Mouse (Mus musculus): ENCODE data around the gene Mylk. TPM values are rescaled to one million over a fixed set of nuclear protein-coding genes. Genes with fewer than 3 reads are reported as not detected.
A peak's percentile ranks its signal among the peaks of the same experiment; 100 is the strongest.

Mylk gene
- polyA plus RNA-seq, 1 experiment = 284 TPM

DNA sequence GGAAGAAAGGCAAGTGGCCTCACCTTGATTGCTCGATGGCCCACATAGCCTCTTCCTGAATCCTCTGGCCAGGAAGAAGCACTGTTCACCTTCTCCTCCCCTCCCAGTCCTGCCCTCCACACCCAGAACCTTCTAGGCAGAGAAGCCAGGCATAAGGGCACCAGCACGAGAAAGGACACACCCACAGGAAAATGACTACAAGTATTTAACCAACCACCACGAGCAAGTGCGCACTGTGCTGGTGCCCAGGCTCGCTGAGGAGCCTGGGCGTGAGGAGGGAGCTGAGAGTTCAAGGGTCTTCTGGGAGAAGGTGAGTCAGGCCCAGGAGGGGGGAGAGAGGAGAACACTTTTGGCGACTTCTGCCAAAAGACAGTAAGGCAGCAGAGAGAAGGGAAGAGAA, 185.1 kb downstream of the Mylk start:
- Histone ChIP-seq H3K36me3 (ENCODE audit: control insufficient read depth, insufficient read depth, low read length) (0 out of 2 replicates have a peak, but pooled peaks cover 2% of the 10 kb centered on the region), H3K27ac (ENCODE audit: insufficient read depth, low read depth, low read length) (peak overlapping the region; percentile 96), H3K27me3 (ENCODE audit: control insufficient read depth, insufficient read depth, low read length) (no peaks in the 10 kb centered on the region), H3K4me3 (ENCODE audit: low read depth, low read length) (peak overlapping the region; percentile 68), H3K4me1 (ENCODE audit: control insufficient read depth, insufficient read depth, insufficient read length, low read length) (peaks cover 57% of the 10 kb centered on the region)
- 12% methylated on average over 7 of the region's 7 CpGs for WGBS
- TF ChIP-seq POLR2A (IDR thresholded peaks at IDR 0.05; ENCODE audit: low read depth, low read length) (peak; percentile 94), CTCF (IDR thresholded peaks at IDR 0.05; ENCODE audit: extremely low read depth, insufficient read length, insufficient replicate concordance, low read depth, low read length) (no peak)

DNA sequence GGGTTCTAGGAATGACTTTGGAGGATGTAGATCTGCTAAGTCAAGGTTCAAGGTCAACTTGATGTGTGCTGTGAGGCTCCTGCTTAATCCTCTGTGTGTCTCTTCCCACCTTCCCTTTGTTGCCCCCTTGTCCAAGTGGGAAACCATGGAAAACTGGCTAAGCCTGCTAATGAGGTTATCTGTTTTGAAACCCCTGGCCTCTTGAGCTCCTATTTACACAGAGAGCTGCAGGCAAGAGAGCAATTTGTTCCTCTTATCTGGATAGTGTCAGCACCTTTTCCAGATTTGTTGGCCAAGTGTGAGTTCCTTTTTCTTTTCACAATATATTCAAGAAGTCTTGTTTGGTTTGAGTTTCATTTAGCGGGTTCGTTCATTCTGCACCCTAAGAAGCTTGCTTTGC, 186.3 kb downstream of the Mylk start:
- H3K36me3 ChIP-seq (ENCODE audit: control insufficient read depth, insufficient read depth, low read length) = 0 out of 2 replicates have a peak, but pooled peaks cover 4% of the 10 kb centered on the region
- no peaks in the 10 kb centered on the region for H3K27me3 ChIP-seq (ENCODE audit: control insufficient read depth, insufficient read depth, low read length)
- no peak for TF ChIP-seq CTCF (IDR thresholded peaks at IDR 0.05; ENCODE audit: extremely low read depth, insufficient read length, insufficient replicate concordance, low read depth, low read length)
- no peak for TF ChIP-seq POLR2A (IDR thresholded peaks at IDR 0.05; ENCODE audit: low read depth, low read length)
- H3K27ac ChIP-seq (ENCODE audit: insufficient read depth, low read depth, low read length) = peak overlapping the region; percentile 96
- H3K4me3 ChIP-seq (ENCODE audit: low read depth, low read length) = peak overlapping the region; percentile 68; the same call in 1 of the 2 replicates
- 53% methylated on average over 2 of the region's 2 CpGs for WGBS
- H3K4me1 ChIP-seq (ENCODE audit: control insufficient read depth, insufficient read depth, insufficient read length, low read length) = peaks cover 54% of the 10 kb centered on the region

DNA sequence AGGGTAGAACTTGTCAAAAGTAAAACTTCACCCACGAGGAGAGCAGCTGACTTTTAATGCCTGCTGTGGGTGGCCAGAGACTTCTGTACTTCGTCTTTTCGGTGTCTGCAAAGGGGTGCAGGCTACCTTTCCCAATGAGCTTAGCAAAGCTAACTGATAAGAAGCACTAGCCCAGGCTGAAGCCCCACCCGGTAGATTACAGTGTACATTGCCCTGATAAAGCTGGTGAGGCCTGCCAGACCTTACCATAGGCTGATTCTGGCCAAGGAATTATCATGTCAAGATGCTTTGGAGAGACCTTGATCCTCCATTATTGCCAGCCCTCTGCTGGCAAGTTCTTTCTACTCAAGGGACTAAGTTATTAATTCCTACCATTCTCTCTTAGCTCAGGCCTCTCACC, 188.2 kb downstream of the Mylk start:
- Histone ChIP-seq H3K4me3 (ENCODE audit: low read depth, low read length) (peak overlapping the region; percentile 1; the same call in 1 of the 2 replicates), H3K4me1 (ENCODE audit: control insufficient read depth, insufficient read depth, insufficient read length, low read length) (peaks cover 58% of the 10 kb centered on the region), H3K27me3 (ENCODE audit: control insufficient read depth, insufficient read depth, low read length) (no peaks in the 10 kb centered on the region), H3K27ac (ENCODE audit: insufficient read depth, low read depth, low read length) (peak overlapping the region; percentile 98), H3K36me3 (ENCODE audit: control insufficient read depth, insufficient read depth, low read length) (0 out of 2 replicates have a peak, but pooled peaks cover 4% of the 10 kb centered on the region)
- WGBS = 21% methylated on average over 4 of the region's 4 CpGs
- no peak for TF ChIP-seq CTCF (IDR thresholded peaks at IDR 0.05; ENCODE audit: extremely low read depth, insufficient read length, insufficient replicate concordance, low read depth, low read length)
- peak; percentile 25; the same call in 1 of the 2 replicates for TF ChIP-seq POLR2A (IDR thresholded peaks at IDR 0.05; ENCODE audit: low read depth, low read length)

- H3K4me3 ChIP-seq (ENCODE audit: low read depth, low read length) = peak overlapping the region; percentile 21; the same call in 1 of the 2 replicates
- H3K36me3 ChIP-seq (ENCODE audit: control insufficient read depth, insufficient read depth, low read length) = peaks cover 14% of the 10 kb centered on the region
- peak overlapping the region; percentile 98 for H3K27ac ChIP-seq (ENCODE audit: insufficient read depth, low read depth, low read length)
- peaks cover 60% of the 10 kb centered on the region for H3K4me1 ChIP-seq (ENCODE audit: control insufficient read depth, insufficient read depth, insufficient read length, low read length)
- no peaks in the 10 kb centered on the region for H3K27me3 ChIP-seq (ENCODE audit: control insufficient read depth, insufficient read depth, low read length)
- 58% methylated on average over 6 of the region's 6 CpGs for WGBS
- TF ChIP-seq POLR2A (IDR thresholded peaks at IDR 0.05; ENCODE audit: low read depth, low read length) = no peak
- no peak for TF ChIP-seq CTCF (IDR thresholded peaks at IDR 0.05; ENCODE audit: extremely low read depth, insufficient read length, insufficient replicate concordance, low read depth, low read length)
Measured at GRCm38 (mm10) chr16:34934486-34934885, 189.5 kb downstream of the Mylk start.

- peaks cover 23% of the 10 kb centered on the region for H3K36me3 ChIP-seq (ENCODE audit: control insufficient read depth, insufficient read depth, low read length)
- H3K4me3 ChIP-seq (ENCODE audit: low read depth, low read length) = peak overlapping the region; percentile 20
- TF ChIP-seq CTCF (IDR thresholded peaks at IDR 0.05; ENCODE audit: extremely low read depth, insufficient read length, insufficient replicate concordance, low read depth, low read length) (no peak), POLR2A (IDR thresholded peaks at IDR 0.05; ENCODE audit: low read depth, low read length) (no peak)
- peaks cover 67% of the 10 kb centered on the region for H3K4me1 ChIP-seq (ENCODE audit: control insufficient read depth, insufficient read depth, insufficient read length, low read length)
- WGBS = 44% methylated on average over 9 of the region's 9 CpGs
- H3K27me3 ChIP-seq (ENCODE audit: control insufficient read depth, insufficient read depth, low read length) = no peaks in the 10 kb centered on the region
- peak overlapping the region; percentile 98 for H3K27ac ChIP-seq (ENCODE audit: insufficient read depth, low read depth, low read length)
Measured at GRCm38 (mm10) chr16:34935514-34936338, 190.7 kb downstream of the Mylk start.

DNA sequence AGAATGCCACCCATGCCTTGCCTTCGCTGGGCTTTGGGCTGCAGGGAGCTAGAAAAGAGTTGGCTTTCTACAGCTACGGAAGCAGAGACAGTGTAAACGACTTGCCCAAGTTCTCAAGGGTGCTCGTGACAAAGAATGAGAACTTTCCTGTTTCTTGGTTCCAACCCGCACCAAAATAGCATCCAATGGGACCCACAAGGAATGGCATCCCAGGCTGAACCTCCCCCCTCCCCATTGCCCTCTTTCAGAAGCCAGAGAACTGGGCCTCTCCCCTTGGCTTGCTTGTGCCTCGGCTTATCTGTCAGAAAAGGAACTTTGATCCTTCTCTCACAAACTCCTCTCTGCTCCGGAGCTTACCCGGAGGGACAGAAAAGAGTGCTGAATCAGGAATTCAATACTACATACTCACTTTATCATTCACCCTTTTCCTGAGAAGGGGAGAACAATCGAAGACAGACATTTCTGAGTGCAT, 191.4 kb downstream of the Mylk start:
- Histone ChIP-seq H3K4me1 (ENCODE audit: control insufficient read depth, insufficient read depth, insufficient read length, low read length) (peaks cover 71% of the 10 kb centered on the region), H3K27me3 (ENCODE audit: control insufficient read depth, insufficient read depth, low read length) (no peaks in the 10 kb centered on the region), H3K36me3 (ENCODE audit: control insufficient read depth, insufficient read depth, low read length) (peaks cover 26% of the 10 kb centered on the region), H3K4me3 (ENCODE audit: low read depth, low read length) (peak overlapping the region; percentile 20), H3K27ac (ENCODE audit: insufficient read depth, low read depth, low read length) (peak overlapping the region; percentile 98)
- TF ChIP-seq POLR2A (IDR thresholded peaks at IDR 0.05; ENCODE audit: low read depth, low read length) = no peak
- TF ChIP-seq CTCF (IDR thresholded peaks at IDR 0.05; ENCODE audit: extremely low read depth, insufficient read length, insufficient replicate concordance, low read depth, low read length) = no peak
- 18% methylated on average over 9 of the region's 9 CpGs for WGBS

DNA sequence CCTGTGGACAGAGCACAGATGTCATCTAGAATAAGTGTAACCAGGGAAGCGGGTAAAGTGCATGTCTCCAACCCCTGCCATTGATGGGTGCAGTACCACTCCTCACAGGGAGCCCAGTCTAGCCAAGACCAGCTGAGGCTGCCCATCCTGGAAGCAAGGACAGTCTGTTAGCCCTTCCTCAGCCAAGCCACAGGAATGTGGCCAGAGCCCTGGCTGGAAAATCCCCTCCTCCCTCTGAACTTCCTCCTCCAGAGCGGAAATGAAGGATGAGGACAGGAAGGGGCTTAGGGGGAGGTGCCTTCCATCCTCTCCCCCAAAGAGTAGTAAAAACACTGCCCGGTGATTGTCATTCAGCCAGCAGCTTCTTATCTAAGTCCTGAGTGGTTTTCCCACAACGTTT, 192.6 kb downstream of the Mylk start:
- TF ChIP-seq POLR2A (IDR thresholded peaks at IDR 0.05; ENCODE audit: low read depth, low read length) (no peak), CTCF (IDR thresholded peaks at IDR 0.05; ENCODE audit: extremely low read depth, insufficient read length, insufficient replicate concordance, low read depth, low read length) (no peak)
- Histone ChIP-seq H3K4me3 (ENCODE audit: low read depth, low read length) (no peak overlapping the region), H3K36me3 (ENCODE audit: control insufficient read depth, insufficient read depth, low read length) (peaks cover 34% of the 10 kb centered on the region), H3K27me3 (ENCODE audit: control insufficient read depth, insufficient read depth, low read length) (no peaks in the 10 kb centered on the region), H3K27ac (ENCODE audit: insufficient read depth, low read depth, low read length) (peak overlapping the region; percentile 98), H3K4me1 (ENCODE audit: control insufficient read depth, insufficient read depth, insufficient read length, low read length) (peaks cover 76% of the 10 kb centered on the region)
- 40% methylated on average over 4 of the region's 4 CpGs for WGBS

Measured in small intestine, adult 2 months (tissue).